Mouse (Mus musculus): ENCODE results near the gene Klhl1. TPM values are rescaled to one million over a fixed set of nuclear protein-coding genes. Genes with fewer than 3 reads are reported as not detected.

Gene Klhl1
- total and polyA plus RNA-seq, 2 experiments from 2014 or later = 10.1 to 18.8 TPM

- no peaks in the 10 kb centered on the region for H3K9me3 ChIP-seq (ENCODE audit: low read length)
- no peak overlapping the region for H3K27ac ChIP-seq (ENCODE audit: low read depth, low read length)
- WGBS = 27% methylated on average over 6 of the region's 6 CpGs
- no peak overlapping the region for H3K4me2 ChIP-seq (ENCODE audit: low read depth, low read length, poor library complexity, severe bottlenecking)
- TF ChIP-seq CTCF (IDR thresholded peaks at IDR 0.05) = no peak
- no peaks in the 10 kb centered on the region for H3K36me3 ChIP-seq (ENCODE audit: insufficient read depth, low read length)
- no peak overlapping the region for H3K9ac ChIP-seq (replicated peaks; ENCODE audit: low read length, poor library complexity, severe bottlenecking)
- no peak overlapping the region for H3K4me3 ChIP-seq (ENCODE audit: low read depth, low read length)
- no peaks in the 10 kb centered on the region for H3K4me1 ChIP-seq (ENCODE audit: insufficient read depth, low read length)
- H3K27me3 ChIP-seq (ENCODE audit: insufficient read depth, low read length) = no peaks in the 10 kb centered on the region
- ATAC-seq (ENCODE audit: low FRiP score) (no peak), DNase-seq (ENCODE audit: low spot score) (no peak)
Measured at GRCm38 (mm10) chr14:96081681-96082207, 437.2 kb downstream of the Klhl1 start.

- no peaks in the 10 kb centered on the region for H3K36me3 ChIP-seq (ENCODE audit: insufficient read depth, low read length)
- no peak for TF ChIP-seq CTCF (IDR thresholded peaks at IDR 0.05)
- no peak overlapping the region for H3K27ac ChIP-seq (ENCODE audit: low read depth, low read length)
- WGBS = 61% methylated on average over 3 of the region's 3 CpGs
- H3K9me3 ChIP-seq (ENCODE audit: low read length) = no peaks in the 10 kb centered on the region
- H3K9ac ChIP-seq (replicated peaks; ENCODE audit: low read length, poor library complexity, severe bottlenecking) = no peak overlapping the region
- H3K4me1 ChIP-seq (ENCODE audit: insufficient read depth, low read length) = no peaks in the 10 kb centered on the region
- no peak for ATAC-seq (ENCODE audit: low FRiP score)
- no peak overlapping the region for H3K4me3 ChIP-seq (ENCODE audit: low read depth, low read length)
- H3K4me2 ChIP-seq (ENCODE audit: low read depth, low read length, poor library complexity, severe bottlenecking) = no peak overlapping the region
- no peak for DNase-seq (ENCODE audit: low spot score)
- no peaks in the 10 kb centered on the region for H3K27me3 ChIP-seq (ENCODE audit: insufficient read depth, low read length)
Measured at GRCm38 (mm10) chr14:96065884-96066283, 453.0 kb downstream of the Klhl1 start.

Data from midbrain, postnatal 0 days (tissue).